Mouse (Mus musculus) adipocyte (in vitro differentiated cells): ENCODE data around the gene Cylc1.

Experiments used
- DNase-seq: peaks from one replicate; pipeline ENCODE4 v3.0.0-alpha.2; 2016; ENCODE audit warnings: low spot score

Cylc1 gene

GRCm38 (mm10) chrX:111110118-111110517 lies at the start of gene Cylc1:
Gene Cylc1, plus strand, starts transcription at chrX:111110418.
- no peak for DNase-seq

GRCm38 (mm10) chrX:111078680-111079079 lies 31.5 kb upstream of the Cylc1 start:
- DNase-seq = no peak

GRCm38 (mm10) chrX:111168040-111168439 lies 57.8 kb downstream of the Cylc1 start, which contains the start of gene Gm10112:
Gene Gm10112, plus strand, starts transcription at chrX:111168340.
- DNase-seq = no peak
